Mouse (Mus musculus): ENCODE measurements around the gene Car11. TPM values are rescaled to one million over a fixed set of nuclear protein-coding genes. Genes with fewer than 3 reads are reported as not detected.

Gene Car11
- polyA plus RNA-seq, 1 experiment from 2014 or later = 11.5 TPM

DNA sequence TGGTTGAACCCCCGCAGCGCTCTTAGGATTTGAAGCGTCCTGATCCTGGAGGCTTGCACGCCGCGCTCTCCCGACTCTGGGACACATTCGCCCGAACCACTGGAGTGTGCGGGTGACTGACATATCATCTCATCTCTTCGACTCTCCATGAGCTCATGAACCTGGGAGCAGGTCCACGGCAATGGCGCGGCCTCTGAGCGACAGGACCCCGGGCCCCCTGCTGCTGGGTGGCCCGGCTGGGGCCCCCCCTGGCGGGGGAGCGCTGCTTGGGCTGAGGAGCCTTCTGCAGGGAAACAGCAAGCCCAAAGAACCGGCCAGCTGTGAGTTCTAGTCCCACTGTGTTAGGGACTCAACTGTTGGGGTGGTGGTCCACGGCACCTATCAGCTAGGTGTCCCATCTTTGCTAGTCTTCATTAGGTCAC lies 5.8 kb downstream of the Car11 start:
- Histone ChIP-seq H3K4me2 (ENCODE audit: low read depth) (peak overlapping the region; percentile 98), H3K4me3 (ENCODE audit: low read depth, low read length) (peak overlapping the region; percentile 52), H3K27me3 (ENCODE audit: control insufficient read depth, insufficient read depth, low read length) (peaks cover under 1% of the 10 kb centered on the region), H3K36me3 (ENCODE audit: control insufficient read depth, insufficient read depth, low read length) (no peaks in the 10 kb centered on the region), H3K27ac (ENCODE audit: low read depth, low read length) (peak overlapping the region; percentile 58; the same call in 1 of the 2 replicates), H3K9ac (ENCODE audit: low read length) (peak overlapping the region; percentile 20; the same call in 1 of the 2 replicates), H3K4me1 (ENCODE audit: control insufficient read depth, insufficient read depth, low read length) (peaks cover 53% of the 10 kb centered on the region), H3K9me3 (ENCODE audit: control insufficient read depth, low read length) (no peaks in the 10 kb centered on the region)
- ATAC-seq (ENCODE audit: insufficient read depth, low FRiP score, low TSS enrichment) (no peak), DNase-seq (ENCODE audit: low spot score) (peak; percentile 42)
- under 1% methylated on average over 21 of the region's 21 CpGs for WGBS

DNA sequence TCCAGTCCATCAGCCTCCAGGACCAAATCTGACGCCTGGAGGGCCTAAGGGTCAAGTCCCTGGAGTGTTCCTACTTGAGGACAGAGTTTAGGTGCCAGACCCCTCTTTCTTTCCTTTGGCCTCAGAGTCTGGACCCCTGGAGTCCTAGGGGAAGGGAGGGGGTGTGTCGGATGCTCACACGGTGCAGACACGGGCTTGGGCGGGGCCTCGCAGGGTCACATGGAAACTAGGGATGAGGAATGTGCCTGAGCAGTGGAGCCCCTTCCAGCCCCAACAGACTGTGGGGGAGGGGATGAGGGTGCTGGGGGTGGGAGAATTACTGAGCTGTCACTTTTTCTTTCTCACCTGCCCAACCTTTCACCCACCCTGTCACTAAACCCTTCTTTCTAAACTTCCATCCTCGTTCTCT lies 6.2 kb downstream of the Car11 start:
- ATAC-seq (ENCODE audit: insufficient read depth, low FRiP score, low TSS enrichment) (no peak), DNase-seq (ENCODE audit: low spot score) (peak; percentile 68)
- H3K27me3 ChIP-seq (ENCODE audit: control insufficient read depth, insufficient read depth, low read length) = no peaks in the 10 kb centered on the region
- peak overlapping the region; percentile 98 for H3K4me2 ChIP-seq (ENCODE audit: low read depth)
- peaks cover 52% of the 10 kb centered on the region for H3K4me1 ChIP-seq (ENCODE audit: control insufficient read depth, insufficient read depth, low read length)
- H3K27ac ChIP-seq (ENCODE audit: low read depth, low read length) = no peak overlapping the region
- peak overlapping the region; percentile 62 for H3K9ac ChIP-seq (ENCODE audit: low read length)
- no peaks in the 10 kb centered on the region for H3K9me3 ChIP-seq (ENCODE audit: control insufficient read depth, low read length)
- peaks cover 2% of the 10 kb centered on the region; the same call in 1 of the 2 replicates for H3K36me3 ChIP-seq (ENCODE audit: control insufficient read depth, insufficient read depth, low read length)
- 0% methylated on average over 7 of the region's 7 CpGs for WGBS
- H3K4me3 ChIP-seq (ENCODE audit: low read depth, low read length) = peak overlapping the region; percentile 52

DNA sequence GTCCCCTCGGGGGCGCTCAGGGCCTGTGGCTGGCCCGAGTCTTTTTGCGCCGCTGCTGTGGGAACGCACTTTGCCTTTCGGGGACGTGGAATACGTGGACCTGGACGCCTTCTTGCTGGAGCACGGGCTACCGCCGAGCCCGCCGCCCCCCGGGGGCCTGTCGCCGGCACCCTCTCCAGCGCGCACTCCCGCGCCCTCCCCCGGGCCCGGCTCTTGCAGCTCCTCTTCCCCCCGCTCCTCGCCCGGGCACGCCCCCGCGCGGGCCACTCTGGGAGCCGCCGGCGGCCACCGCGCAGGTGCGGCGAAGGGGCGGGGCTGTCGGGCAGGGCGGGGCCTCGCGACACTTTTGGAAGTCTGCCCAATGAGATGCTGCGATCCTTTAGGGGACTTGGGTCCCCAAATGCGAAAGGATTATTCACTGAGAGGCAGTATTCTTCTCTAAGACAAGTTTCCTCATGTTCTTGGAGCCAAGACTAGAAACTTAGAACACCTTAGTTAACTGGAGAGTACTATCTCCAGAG lies 7.1 kb downstream of the Car11 start:
- 0 out of 2 replicates have a peak overlapping the region, but pooled peaks have one; percentile 0 for H3K27ac ChIP-seq (ENCODE audit: low read depth, low read length)
- under 1% methylated on average over 41 of the region's 45 CpGs for WGBS
- H3K4me1 ChIP-seq (ENCODE audit: control insufficient read depth, insufficient read depth, low read length) = peaks cover 49% of the 10 kb centered on the region
- H3K9me3 ChIP-seq (ENCODE audit: control insufficient read depth, low read length) = no peaks in the 10 kb centered on the region
- H3K4me2 ChIP-seq (ENCODE audit: low read depth) = peak overlapping the region; percentile 98
- peaks cover 4% of the 10 kb centered on the region; the same call in 1 of the 2 replicates for H3K36me3 ChIP-seq (ENCODE audit: control insufficient read depth, insufficient read depth, low read length)
- H3K27me3 ChIP-seq (ENCODE audit: control insufficient read depth, insufficient read depth, low read length) = no peaks in the 10 kb centered on the region
- H3K9ac ChIP-seq (ENCODE audit: low read length) = peak overlapping the region; percentile 62
- peak; percentile 85 for DNase-seq (ENCODE audit: low spot score)
- no peak for ATAC-seq (ENCODE audit: insufficient read depth, low FRiP score, low TSS enrichment)
- H3K4me3 ChIP-seq (ENCODE audit: low read depth, low read length) = peak overlapping the region; percentile 52

DNA sequence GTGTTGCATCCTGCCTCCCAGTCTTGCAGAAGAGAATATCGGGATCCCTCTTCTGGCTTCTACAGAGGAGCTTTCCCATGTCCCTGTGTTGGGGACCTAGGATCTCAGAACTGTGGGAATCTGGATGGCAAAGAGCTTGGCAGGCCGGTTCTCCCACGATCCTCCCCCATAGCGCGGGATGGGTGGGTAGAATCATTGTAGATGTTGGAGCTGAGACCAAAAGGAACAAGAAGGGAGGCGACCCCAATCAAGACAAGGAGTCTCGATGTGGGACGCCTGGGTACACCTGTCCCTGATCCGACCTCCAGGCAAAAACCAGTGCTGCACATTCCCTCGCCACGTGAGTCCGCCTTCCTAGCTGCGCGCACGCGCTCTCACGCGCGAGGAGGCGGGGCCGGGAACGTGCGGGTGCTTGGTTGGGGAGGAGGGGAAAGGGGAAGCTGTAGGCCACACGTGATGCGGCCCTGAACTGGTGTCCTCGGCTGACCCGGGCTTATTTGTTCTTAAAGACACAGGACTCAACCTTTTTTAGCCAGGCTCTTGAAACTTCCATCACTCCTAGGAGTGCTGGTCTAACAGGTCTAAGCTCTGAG lies 7.8 kb downstream of the Car11 start:
- H3K4me3 ChIP-seq (ENCODE audit: low read depth, low read length) = peak overlapping the region; percentile 52
- no peaks in the 10 kb centered on the region for H3K9me3 ChIP-seq (ENCODE audit: control insufficient read depth, low read length)
- no peaks in the 10 kb centered on the region for H3K27me3 ChIP-seq (ENCODE audit: control insufficient read depth, insufficient read depth, low read length)
- H3K4me2 ChIP-seq (ENCODE audit: low read depth) = peak overlapping the region; percentile 98
- peaks cover 4% of the 10 kb centered on the region for H3K36me3 ChIP-seq (ENCODE audit: control insufficient read depth, insufficient read depth, low read length)
- H3K9ac ChIP-seq (ENCODE audit: low read length) = no peak overlapping the region
- under 1% methylated on average over 27 of the region's 27 CpGs for WGBS
- peaks cover 49% of the 10 kb centered on the region for H3K4me1 ChIP-seq (ENCODE audit: control insufficient read depth, insufficient read depth, low read length)
- DNase-seq (ENCODE audit: low spot score) = peak; percentile 93
- no peak for ATAC-seq (ENCODE audit: insufficient read depth, low FRiP score, low TSS enrichment)
- H3K27ac ChIP-seq (ENCODE audit: low read depth, low read length) = peak overlapping the region; percentile 0; the same call in 1 of the 2 replicates

DNA sequence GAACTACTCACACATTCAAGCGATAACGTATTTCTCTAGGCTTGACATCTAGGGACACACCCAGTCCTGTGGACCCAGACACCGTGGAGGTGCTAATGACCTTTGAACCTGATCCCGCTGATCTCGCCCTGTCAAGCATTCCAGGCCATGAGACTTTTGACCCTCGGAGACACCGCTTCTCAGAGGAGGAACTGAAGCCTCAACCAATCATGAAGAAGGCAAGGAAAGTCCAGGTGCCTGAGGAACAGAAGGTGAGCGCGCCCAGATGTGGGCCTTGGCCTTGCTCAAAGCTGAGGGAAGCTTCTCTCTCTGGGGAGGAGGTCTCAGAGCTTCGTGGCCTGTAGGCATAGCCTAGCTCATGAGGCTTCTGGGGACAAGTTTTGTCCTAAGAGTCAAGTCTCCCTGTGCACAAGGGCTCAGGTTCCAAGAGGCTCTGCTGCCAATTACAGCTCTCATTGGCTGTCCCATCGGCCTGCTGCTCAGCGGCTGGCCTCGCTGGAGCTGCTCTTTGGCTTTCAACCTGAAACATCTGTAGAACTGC lies 8.6 kb downstream of the Car11 start:
- no peak for DNase-seq (ENCODE audit: low spot score)
- H3K4me2 ChIP-seq (ENCODE audit: low read depth) = 0 out of 2 replicates have a peak overlapping the region, but pooled peaks have one; percentile 12
- no peak overlapping the region; the same call in 1 of the 2 replicates for H3K4me3 ChIP-seq (ENCODE audit: low read depth, low read length)
- no peak overlapping the region for H3K9ac ChIP-seq (ENCODE audit: low read length)
- ATAC-seq (ENCODE audit: insufficient read depth, low FRiP score, low TSS enrichment) = no peak
- H3K9me3 ChIP-seq (ENCODE audit: control insufficient read depth, low read length) = no peaks in the 10 kb centered on the region
- no peaks in the 10 kb centered on the region for H3K27me3 ChIP-seq (ENCODE audit: control insufficient read depth, insufficient read depth, low read length)
- H3K4me1 ChIP-seq (ENCODE audit: control insufficient read depth, insufficient read depth, low read length) = peaks cover 49% of the 10 kb centered on the region
- H3K27ac ChIP-seq (ENCODE audit: low read depth, low read length) = no peak overlapping the region
- peaks cover 10% of the 10 kb centered on the region for H3K36me3 ChIP-seq (ENCODE audit: control insufficient read depth, insufficient read depth, low read length)
- WGBS = 48% methylated on average over 13 of the region's 13 CpGs

DNA sequence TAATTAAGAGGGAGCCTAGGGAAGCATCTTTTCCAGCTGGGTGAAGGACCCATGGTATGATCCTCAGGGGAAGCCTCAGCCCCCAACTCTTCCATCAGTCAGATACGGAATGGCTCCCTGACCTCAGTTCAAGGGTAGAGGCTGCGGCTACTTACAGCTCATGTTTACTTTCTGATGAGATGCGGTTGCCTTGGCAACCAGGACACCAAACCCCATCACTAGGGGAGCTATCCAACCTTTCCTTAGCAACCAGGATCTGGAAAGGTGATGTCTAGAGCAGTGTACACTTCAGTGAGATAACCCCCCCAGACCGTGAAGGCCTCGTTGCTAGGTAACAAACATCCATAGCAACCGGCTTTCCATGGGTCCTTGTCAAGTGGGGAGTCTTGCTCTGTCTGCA lies 9.4 kb downstream of the Car11 start:
- Histone ChIP-seq H3K27ac (ENCODE audit: low read depth, low read length) (no peak overlapping the region), H3K4me1 (ENCODE audit: control insufficient read depth, insufficient read depth, low read length) (peaks cover 44% of the 10 kb centered on the region), H3K9me3 (ENCODE audit: control insufficient read depth, low read length) (no peaks in the 10 kb centered on the region), H3K4me3 (ENCODE audit: low read depth, low read length) (no peak overlapping the region), H3K36me3 (ENCODE audit: control insufficient read depth, insufficient read depth, low read length) (peaks cover 10% of the 10 kb centered on the region), H3K4me2 (ENCODE audit: low read depth) (no peak overlapping the region), H3K27me3 (ENCODE audit: control insufficient read depth, insufficient read depth, low read length) (no peaks in the 10 kb centered on the region), H3K9ac (ENCODE audit: low read length) (no peak overlapping the region)
- no peak for ATAC-seq (ENCODE audit: insufficient read depth, low FRiP score, low TSS enrichment)
- peak; percentile 49 for DNase-seq (ENCODE audit: low spot score)
- WGBS = 49% methylated on average over 6 of the region's 6 CpGs

DNA sequence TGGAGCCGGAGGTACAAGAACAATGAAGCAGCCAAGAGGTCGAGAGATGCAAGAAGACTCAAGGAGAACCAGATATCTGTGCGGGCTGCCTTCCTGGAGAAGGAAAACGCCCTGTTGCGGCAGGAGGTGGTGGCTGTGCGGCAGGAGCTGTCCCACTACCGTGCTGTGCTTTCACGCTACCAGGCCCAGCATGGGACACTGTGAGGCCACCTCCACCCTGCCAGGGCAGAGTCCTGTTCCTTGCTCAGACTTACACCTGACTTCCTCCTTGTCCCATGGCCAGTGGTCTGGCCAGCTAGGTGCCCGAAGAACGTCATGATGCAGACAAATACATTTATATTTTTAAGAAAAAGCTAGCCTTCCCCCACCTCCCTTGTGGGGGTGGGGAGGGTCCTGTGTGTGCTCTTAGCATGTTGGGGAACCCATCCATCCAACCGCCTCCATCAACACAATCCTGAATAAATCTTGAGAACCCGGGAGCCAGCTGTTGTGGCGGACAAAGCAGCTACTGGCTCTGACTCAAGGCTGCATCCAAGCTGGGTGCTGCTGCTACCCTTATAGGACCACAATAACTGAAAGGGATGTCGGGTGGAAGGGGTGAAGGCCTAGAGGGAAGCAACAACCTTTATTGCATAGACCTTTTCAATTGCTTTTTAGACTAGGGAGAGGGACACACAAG lies 10.2 kb downstream of the Car11 start:
- 0 out of 2 replicates have a peak overlapping the region, but pooled peaks have one; percentile 8 for H3K9ac ChIP-seq (ENCODE audit: low read length)
- H3K4me1 ChIP-seq (ENCODE audit: control insufficient read depth, insufficient read depth, low read length) = peaks cover 51% of the 10 kb centered on the region
- no peaks in the 10 kb centered on the region for H3K9me3 ChIP-seq (ENCODE audit: control insufficient read depth, low read length)
- no peak for DNase-seq (ENCODE audit: low spot score)
- no peaks in the 10 kb centered on the region for H3K27me3 ChIP-seq (ENCODE audit: control insufficient read depth, insufficient read depth, low read length)
- 71% methylated on average over 14 of the region's 14 CpGs for WGBS
- H3K36me3 ChIP-seq (ENCODE audit: control insufficient read depth, insufficient read depth, low read length) = peaks cover 10% of the 10 kb centered on the region
- no peak overlapping the region for H3K4me2 ChIP-seq (ENCODE audit: low read depth)
- no peak for ATAC-seq (ENCODE audit: insufficient read depth, low FRiP score, low TSS enrichment)
- H3K4me3 ChIP-seq (ENCODE audit: low read depth, low read length) = no peak overlapping the region
- no peak overlapping the region for H3K27ac ChIP-seq (ENCODE audit: low read depth, low read length)

DNA sequence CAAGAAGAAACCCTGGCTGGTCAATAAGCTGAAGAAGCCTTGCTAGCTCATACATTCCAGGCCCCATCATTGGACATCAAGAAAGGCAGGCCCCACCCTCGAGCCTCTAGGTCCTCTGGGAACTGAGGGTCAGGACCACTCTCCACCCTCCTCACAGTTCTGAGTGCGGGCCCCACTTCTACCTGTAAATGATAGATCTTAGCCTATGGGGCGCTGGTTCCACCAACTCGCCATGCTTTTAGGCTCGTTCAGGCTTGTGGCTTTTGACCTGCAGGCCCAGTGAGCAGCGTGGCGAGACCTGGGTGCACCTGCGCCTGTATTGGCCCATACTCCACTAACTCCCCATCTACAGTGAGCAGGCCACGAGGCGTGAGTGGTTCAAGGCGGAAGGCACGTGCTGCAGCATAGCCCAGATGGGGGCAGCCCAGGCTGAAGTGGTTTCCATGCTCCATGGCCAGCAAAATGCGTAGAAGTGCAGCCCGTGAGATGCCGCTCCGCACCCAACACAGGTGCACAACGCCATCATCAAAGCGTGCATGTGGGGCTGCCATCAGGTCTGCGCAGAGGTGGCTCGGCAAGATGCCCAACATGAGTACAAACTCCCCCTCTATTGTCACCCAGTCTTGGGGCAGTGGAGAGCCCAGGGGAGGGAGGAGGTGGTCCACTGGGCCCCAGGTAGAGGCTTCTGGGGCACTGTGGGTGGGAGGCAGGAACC lies 11.0 kb downstream of the Car11 start:
- Histone ChIP-seq H3K4me2 (ENCODE audit: low read depth) (no peak overlapping the region), H3K9ac (ENCODE audit: low read length) (no peak overlapping the region), H3K27me3 (ENCODE audit: control insufficient read depth, insufficient read depth, low read length) (no peaks in the 10 kb centered on the region), H3K4me1 (ENCODE audit: control insufficient read depth, insufficient read depth, low read length) (peaks cover 49% of the 10 kb centered on the region), H3K27ac (ENCODE audit: low read depth, low read length) (no peak overlapping the region), H3K36me3 (ENCODE audit: control insufficient read depth, insufficient read depth, low read length) (peaks cover 10% of the 10 kb centered on the region), H3K4me3 (ENCODE audit: low read depth, low read length) (no peak overlapping the region), H3K9me3 (ENCODE audit: control insufficient read depth, low read length) (no peaks in the 10 kb centered on the region)
- ATAC-seq (ENCODE audit: insufficient read depth, low FRiP score, low TSS enrichment) = no peak
- 95% methylated on average over 20 of the region's 20 CpGs for WGBS
- no peak for DNase-seq (ENCODE audit: low spot score)
